Mouse (Mus musculus): ENCODE data around the gene Mvb12b. TPM values are rescaled to one million over a fixed set of nuclear protein-coding genes. Genes with fewer than 3 reads are reported as not detected.

Gene Mvb12b
- total RNA-seq, 1 experiment from 2014 or later, result 6.7 TPM

DNA sequence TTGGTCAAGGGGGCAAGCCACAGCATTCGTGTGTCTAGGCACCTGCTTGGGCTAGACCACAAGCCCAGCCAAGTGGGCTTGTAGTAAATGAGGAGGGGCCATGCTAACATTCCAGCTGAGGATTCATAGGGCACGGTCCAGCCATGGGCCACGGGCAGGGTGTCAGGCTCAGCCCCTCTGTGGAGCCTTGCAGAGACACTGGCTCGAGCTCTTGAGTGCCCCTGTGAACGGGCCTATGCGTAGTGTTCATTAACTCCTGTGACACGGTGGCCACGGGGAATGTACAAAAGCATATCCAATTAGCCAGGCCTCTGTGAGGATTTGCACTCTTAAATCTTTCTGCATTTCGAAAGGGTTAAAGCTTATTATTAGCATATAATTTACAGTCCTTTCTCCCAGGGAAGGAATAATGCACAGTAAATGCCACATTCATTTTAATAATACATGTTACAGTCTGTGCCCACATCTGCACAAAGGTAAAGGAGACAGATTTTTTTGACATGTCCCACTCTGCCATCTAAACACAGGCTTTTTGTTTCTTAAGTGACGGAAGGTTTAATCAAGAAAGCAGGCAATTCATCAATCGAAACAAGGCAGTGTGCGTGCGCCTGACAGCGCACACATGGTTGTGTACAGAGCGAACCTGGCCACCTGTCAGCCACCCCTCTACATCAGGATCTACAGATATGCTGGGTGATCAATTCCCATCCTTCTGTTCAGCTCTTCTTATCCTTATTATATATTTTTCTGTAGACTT is 91.9 kb downstream of the Mvb12b start:
- no peak for ATAC-seq (replicated peaks; ENCODE audit: insufficient number of reproducible peaks, low FRiP score, low TSS enrichment, poor library complexity, severe bottlenecking)

DNA sequence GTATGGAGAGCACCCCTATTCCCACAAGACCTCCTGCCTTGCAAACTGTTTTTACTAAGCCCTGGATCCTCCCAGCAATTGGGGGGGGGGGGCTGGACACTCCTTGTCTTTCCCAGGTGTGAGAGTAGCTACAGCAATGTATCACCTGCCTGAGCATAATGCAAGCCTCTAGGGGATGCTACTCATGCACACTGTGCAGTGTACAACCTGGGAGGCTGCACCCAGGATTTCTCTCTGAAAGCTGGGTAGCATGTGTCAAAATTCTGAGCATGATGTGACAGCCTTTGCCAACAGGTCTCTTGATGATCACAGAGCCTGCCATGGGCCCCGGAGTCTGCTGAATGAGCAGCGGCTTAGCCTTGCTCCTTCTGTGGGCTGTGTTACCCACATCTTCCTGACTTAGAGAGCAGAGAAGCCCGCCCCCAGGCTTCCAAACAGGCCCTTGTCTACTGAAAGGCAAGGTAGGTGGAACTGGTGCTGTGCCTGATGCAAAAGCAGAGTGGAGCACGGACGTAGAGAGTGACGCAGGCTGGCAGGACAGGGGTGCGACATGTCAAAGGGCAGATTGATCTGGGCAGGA is 92.7 kb downstream of the Mvb12b start:
- ATAC-seq (replicated peaks; ENCODE audit: insufficient number of reproducible peaks, low FRiP score, low TSS enrichment, poor library complexity, severe bottlenecking), result no peak

DNA sequence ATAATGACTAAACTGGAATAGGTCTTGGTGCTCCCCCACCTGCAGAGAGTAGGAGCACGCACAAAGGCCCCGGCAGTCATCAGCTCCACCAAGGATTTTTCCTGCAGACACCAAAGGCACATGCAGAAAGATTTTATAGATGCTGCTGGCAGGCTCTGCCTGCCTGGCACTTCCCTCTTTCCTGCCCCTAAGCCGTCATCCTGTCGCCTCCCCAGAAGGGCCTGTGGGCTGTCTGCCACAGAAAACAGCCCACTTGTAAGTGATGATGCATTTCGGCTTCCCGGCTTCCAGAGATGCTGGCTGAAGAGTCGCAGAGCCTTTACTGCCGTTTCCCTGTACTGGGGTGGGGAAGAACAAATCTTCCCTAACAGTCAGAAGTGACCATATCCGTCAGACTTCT is 93.3 kb downstream of the Mvb12b start:
- ATAC-seq (replicated peaks; ENCODE audit: insufficient number of reproducible peaks, low FRiP score, low TSS enrichment, poor library complexity, severe bottlenecking), result no peak

DNA sequence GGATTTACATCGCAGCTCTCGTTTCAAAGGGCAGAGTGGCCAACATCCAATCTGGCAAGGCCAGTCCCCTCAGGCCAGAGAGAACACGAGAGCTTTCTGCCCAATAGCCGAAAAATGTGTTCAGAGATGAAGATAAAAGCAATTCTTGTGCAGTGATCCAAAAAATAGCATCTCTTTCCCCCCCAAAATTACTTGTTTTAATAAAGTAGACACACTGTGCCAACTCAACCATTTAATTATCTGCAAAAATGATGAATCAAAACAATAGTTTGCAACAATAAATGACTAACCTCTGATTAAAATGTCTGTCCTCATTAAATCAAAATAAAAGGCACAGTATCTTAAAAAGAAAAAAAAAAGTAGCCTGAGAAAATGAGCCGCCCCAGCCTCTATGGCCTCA is 97.4 kb downstream of the Mvb12b start:
- ATAC-seq (replicated peaks; ENCODE audit: insufficient number of reproducible peaks, low FRiP score, low TSS enrichment, poor library complexity, severe bottlenecking), result no peak

DNA sequence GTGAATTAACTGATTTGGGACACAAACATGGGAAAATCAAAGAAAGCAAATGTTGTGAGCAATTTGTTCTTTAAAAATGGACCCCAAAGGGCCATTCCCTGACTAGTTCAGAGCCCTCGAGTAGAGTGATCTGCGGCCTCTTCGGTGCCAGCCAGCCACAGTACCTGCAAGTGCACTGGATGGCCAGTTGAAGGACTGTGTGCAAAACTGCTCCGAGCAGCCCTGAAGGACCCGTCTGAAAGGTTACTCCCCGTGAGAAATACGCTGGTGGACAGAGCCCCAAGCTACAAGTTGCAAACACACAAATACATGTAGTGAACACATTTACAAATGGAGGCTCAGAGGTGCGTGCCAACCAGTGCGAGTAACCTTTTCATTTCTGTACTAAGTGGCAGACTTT is 98.0 kb downstream of the Mvb12b start:
- ATAC-seq (replicated peaks; ENCODE audit: insufficient number of reproducible peaks, low FRiP score, low TSS enrichment, poor library complexity, severe bottlenecking), result no peak

DNA sequence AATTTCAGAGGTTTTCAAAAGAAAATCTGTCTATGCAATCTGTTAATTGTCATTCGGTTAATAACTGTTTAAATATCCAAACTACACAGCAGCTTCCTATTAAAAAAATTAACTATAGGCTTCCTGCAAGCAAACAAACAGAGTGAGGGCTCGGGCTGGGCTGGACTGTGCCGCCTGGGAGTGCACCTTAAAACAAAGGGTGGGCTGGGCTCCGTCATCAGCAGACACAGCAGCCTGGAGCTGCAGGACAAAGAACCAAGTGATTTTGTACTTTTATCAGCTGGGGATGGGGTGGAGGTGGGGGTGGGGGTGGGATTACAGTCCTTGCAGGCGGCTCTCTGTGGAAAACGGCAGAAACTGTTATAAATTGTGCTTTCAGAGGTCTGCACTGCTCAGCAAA is 98.5 kb downstream of the Mvb12b start:
- no peak for ATAC-seq (replicated peaks; ENCODE audit: insufficient number of reproducible peaks, low FRiP score, low TSS enrichment, poor library complexity, severe bottlenecking)

DNA sequence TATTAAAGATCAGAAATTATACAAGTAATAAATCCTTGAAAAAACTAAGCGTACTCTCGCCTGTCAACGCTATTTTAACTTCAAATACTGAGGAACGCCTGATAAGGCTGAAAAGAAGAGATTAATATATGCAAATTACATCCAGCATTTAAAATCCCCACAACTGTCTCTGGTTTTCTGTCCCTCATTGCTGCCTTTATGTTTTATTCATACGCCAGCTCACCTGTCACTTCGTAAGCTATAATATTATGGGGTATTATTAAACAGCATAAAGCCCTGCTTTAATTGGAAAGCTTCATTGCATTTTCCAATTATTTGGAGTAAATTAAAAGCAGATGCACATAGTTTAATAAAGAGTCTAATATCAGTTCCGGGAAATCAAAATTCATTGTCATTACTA is 98.9 kb downstream of the Mvb12b start:
- no peak for ATAC-seq (replicated peaks; ENCODE audit: insufficient number of reproducible peaks, low FRiP score, low TSS enrichment, poor library complexity, severe bottlenecking)

DNA sequence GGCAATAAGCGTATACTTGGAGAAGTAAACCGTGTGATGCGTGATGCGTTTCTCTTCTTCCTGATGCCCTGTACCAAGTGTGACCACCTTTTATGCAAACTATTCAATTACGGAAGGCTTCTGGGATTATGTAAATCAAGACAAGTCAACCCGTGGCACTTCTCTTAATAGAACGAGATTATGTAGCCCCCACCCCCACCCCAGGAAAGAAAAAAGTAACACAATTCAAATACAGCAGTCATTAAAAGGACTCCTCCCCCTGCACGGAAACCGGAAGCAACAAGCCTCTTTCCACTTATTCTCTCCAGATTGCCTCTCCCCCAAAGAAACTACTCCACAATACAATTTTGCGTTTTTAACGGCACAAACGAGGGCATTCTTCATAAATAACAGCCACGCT is 99.6 kb downstream of the Mvb12b start:
- no peak for ATAC-seq (replicated peaks; ENCODE audit: insufficient number of reproducible peaks, low FRiP score, low TSS enrichment, poor library complexity, severe bottlenecking)

DNA sequence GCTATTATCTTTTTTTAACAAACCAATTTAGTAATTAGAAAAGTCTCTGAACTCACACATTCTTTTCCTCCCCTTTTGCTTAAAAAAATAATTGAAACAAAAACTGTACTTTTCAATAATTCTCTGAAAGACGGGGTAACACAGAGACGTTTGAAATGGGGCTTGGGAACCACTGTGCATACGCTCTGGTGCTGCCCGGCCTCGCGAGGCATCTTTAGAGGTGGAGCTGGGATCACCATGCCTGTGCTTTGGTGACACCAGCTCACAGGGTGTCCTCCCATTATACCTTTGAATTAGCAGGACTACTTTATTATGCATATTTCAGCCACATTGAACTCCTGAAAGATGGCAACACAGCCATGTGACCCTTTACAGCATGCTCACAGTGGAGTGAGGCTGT is 101.7 kb downstream of the Mvb12b start:
- ATAC-seq (replicated peaks; ENCODE audit: insufficient number of reproducible peaks, low FRiP score, low TSS enrichment, poor library complexity, severe bottlenecking), result no peak

DNA sequence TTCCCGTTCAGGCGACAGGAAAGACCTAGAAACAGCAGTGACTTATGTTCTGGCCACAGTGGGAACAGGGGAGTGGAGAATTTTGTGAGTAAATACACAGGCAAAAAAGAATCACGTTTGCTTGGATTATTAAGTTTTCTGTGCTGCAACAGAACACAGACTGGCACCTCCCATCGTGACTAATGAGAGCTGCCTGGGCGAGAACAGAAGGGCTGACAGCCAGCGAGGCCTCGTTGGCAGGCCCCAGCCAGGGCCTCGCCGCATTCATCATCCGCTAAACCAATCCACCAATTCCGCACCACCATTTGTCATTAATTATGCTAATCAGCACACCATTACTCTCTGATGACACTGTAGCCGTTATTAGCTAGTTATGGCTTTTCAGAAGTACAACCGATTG is 102.2 kb downstream of the Mvb12b start:
- ATAC-seq (replicated peaks; ENCODE audit: insufficient number of reproducible peaks, low FRiP score, low TSS enrichment, poor library complexity, severe bottlenecking), result no peak

DNA sequence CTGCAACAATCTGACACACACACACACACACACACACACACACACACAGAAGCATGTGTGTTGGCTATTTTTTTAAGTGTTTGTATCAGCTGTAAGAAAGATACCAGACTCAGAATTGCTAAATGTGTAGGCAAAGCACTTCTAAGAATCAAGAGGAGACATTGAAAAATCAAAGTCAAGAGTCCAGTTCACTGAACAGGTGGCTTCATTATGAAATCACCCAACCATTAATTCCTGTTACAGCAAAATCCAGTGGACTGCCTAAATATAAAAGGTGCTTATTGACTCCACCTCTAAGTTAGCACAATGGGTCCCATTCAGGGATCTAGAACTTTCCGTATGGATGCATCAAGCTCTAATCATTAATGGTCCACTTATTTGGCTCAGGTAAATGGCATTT is 103.0 kb downstream of the Mvb12b start:
- ATAC-seq (replicated peaks; ENCODE audit: insufficient number of reproducible peaks, low FRiP score, low TSS enrichment, poor library complexity, severe bottlenecking), result no peak

DNA sequence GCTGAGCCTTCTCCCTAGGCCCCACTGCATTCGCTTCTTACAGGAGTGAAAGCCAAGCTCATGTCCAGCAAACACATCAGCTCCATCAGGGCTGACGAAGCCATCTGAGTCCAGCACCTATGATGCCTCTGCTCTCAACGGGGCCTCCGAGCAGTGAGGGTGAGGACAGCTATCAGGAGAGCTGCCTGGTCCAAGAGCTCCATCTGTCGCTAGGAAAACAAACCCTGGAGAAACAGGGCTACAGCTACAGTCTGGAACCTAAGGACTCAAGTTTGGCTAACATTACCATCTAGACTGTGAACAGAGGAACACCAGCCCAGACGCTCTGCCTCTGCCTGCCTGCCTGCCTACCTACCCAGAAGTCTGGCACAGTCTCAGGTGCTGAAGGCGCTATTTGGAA is 104.3 kb downstream of the Mvb12b start:
- no peak for ATAC-seq (replicated peaks; ENCODE audit: insufficient number of reproducible peaks, low FRiP score, low TSS enrichment, poor library complexity, severe bottlenecking)

DNA sequence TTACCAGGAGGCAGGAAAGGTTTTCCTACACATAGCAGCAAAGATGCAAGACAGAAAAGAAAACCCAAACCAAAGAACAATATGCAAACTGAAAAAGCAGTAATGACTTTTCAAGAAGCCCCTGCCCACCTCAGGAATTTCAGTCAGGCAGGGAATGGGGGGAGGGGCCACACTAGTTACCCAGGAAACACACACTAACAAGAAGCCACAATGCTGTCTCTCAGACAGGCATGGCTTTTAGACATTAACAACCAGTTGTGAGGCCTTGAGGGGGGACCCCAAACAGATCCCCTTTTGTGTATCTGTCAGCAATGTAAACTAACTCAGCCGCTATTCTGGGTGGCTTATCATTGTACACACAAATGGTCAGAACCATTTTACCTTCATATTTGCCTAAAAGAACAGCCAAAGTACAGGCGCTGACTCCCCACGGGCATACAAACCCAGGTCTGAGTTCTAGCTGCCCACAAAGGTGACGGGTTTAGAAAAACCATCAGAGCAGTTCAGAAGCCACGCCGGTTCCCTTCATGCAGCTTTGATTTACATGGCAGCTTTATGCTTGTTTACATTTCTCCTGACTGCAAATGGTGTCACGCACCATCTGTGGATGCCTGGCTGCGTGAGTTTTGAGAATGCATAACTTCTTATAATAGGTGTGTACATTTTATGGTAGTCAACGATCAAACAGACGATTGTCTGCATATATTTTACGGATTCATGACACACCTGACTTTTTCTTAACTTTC is 105.9 kb downstream of the Mvb12b start:
- ATAC-seq (replicated peaks; ENCODE audit: insufficient number of reproducible peaks, low FRiP score, low TSS enrichment, poor library complexity, severe bottlenecking), result no peak

DNA sequence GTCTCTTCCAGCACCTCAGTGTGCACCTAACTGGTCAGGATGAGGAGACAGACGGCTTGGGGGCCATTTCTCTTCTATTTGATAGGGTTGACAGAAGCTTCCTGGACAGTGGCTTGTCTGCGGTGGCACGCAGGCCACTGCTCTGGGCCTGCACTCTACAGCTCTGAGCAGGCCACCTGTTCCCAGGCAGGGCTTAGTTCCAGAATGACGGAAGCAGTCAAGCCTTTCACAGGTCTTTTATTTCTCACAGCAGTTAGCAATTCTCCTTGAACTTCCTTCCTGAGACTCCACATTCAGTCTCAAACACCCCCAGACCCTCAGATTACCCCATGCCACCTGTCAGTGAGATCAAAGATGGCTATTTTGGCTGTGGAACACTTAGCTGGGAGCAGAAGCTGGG is 109.3 kb downstream of the Mvb12b start:
- no peak for ATAC-seq (replicated peaks; ENCODE audit: insufficient number of reproducible peaks, low FRiP score, low TSS enrichment, poor library complexity, severe bottlenecking)

DNA sequence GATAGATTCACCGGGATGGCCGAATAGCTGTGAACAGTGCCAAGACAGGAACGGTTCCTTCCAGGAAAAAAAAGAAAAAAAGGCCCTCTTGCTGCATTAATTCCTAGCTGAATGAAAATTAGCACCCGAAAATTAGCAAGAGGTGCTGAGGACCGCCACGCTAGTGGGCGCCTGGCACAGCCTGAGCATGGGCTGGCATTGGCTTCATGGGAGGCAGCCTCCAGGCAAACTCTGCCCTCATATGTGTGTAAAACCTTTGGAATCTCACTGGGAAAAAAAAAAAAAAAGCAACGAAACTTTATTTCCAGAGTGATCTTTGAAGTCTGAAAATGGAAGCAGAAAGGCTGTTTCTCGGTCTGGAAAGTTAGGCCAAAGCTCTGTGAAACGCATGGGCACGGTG is 110.7 kb downstream of the Mvb12b start:
- ATAC-seq (replicated peaks; ENCODE audit: insufficient number of reproducible peaks, low FRiP score, low TSS enrichment, poor library complexity, severe bottlenecking), result no peak

DNA sequence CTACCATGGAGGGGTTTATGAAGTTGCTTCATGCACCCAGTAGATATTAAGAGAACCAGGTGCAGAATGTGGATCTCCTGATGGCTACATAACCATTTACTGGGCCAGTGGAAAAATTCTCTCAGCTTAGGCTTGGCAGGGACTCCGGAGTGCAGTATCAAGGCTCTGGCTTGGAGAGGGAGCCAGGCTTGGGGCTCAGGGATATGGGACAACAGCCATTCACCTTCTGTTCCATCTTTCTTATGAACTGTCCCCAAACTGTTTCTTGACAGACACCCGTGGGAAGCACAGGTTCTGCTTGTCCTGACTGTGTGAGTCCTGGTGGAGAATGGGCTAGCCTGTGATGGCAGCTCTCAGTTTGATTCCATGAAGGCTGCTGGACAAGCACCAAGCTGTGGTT is 112.9 kb downstream of the Mvb12b start:
- ATAC-seq (replicated peaks; ENCODE audit: insufficient number of reproducible peaks, low FRiP score, low TSS enrichment, poor library complexity, severe bottlenecking), result no peak

DNA sequence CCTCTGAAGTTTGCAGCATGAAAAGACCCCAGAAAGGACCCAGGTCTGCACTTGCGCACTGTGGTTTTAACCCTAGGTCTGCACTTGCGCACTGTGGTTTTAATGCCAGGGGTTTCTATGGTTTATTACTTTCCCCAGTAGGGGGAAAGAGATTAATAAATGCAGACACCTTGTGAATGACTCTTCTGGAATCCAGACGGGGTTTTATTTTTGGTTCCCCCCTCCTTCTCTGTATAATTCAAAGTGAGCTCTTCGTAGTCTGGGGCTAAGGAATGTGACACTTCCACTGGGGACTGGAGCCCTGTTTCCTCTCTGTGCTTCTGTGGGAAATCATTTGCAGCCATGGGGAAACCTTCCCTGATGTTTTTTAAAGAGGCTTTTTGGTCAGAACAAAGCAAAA is 113.6 kb downstream of the Mvb12b start:
- ATAC-seq (replicated peaks; ENCODE audit: insufficient number of reproducible peaks, low FRiP score, low TSS enrichment, poor library complexity, severe bottlenecking), result no peak

DNA sequence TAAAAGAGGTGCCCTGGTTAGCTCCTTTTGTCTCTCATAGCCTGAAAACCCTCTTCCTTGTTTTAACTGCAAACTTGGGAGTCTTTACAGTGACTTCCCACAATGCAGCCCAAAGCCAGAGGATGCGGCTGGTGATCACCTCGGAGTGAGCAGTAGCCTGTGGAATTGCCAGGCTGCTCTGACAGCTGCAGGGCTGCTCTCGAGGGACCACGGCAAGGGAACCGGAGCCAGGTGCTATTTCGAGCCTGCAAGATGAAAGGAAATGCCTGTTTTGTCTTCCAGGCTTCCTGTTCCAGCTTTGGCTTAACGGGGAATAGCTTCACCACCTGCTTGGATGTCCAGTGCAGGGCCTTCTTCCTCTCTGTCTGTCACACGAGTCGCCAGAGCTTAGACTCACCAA is 115.3 kb downstream of the Mvb12b start:
- ATAC-seq (replicated peaks; ENCODE audit: insufficient number of reproducible peaks, low FRiP score, low TSS enrichment, poor library complexity, severe bottlenecking), result no peak

DNA sequence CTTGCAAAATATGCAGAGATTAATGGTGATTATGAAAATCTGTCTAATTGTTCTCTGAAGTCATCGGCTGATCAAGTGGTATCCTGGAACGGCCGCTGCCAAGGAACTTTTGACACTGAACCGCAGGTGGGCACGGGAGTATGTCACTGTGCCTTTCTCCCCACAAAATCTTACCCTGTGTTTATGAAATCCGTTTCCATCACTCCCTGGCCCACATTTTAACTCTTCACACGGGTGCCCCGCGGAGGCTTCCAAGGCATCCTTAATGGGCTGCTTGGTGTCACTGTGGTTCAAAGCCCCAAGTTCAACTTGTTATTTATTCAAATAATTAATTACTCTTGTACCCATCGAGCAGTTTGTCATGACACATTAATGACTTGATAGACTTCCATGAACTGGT is 116.4 kb downstream of the Mvb12b start:
- ATAC-seq (replicated peaks; ENCODE audit: insufficient number of reproducible peaks, low FRiP score, low TSS enrichment, poor library complexity, severe bottlenecking), result no peak

DNA sequence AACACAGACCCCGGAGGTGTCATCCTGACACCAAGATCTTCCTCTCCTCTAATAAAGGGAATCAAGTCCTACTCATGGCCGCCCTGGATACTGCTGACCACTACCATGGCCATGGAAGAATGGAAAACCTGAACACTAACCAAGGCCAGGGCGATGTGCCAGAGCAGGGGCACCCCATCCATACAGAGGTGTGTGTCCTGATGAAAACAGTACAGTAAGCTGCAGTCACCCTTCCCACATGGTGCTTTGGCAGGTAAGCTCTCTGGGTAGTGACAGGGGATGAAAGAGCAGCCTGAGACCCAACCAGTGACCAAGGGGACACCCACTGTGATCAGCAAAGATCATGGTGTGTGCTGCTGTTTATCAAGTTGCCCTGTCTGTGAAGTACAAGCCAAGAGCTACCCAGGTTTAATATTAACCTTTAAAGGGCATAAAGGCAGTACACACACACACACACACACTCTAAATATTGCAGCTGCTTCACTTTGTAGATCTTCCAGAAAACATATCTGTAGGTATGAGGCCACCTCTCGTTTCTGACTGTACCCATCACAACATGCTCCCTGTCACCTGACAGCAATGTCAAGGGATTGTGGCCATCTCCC is 117.1 kb downstream of the Mvb12b start:
- ATAC-seq (replicated peaks; ENCODE audit: insufficient number of reproducible peaks, low FRiP score, low TSS enrichment, poor library complexity, severe bottlenecking), result no peak

All from monocyte, adult 5-6 weeks (primary cell).